Mouse (Mus musculus) lung, adult 10 weeks (tissue): ENCODE results near the gene Rnf19b. TPM values are rescaled to one million over a fixed set of nuclear protein-coding genes. Genes with fewer than 3 reads are reported as not detected.

Experiments
- polyA plus RNA-seq: library from polyadenylated mRNA; stranded (reverse); fragments of 350-450 nt; fragmentation: Illumina TruSeq; extraction: RNeasy Lipid Tissue Mini Kit (QIAGEN cat#74804); gene quantifications from one replicate; pipeline ENCODE4 v1.2.3, GENCODE M21; 2014; ENCODE audit warnings: low read depth, low replicate concordance; ENCODE audit not compliant: insufficient read depth

Gene Rnf19b
- 25.3 TPM for polyA plus RNA-seq

GRCm38 (mm10) chr4:129058207-129059092, at the start of gene Rnf19b:
Gene Rnf19b, plus strand, starts transcription at chr4:129058271.

GRCm38 (mm10) chr4:129105356-129105755, 47.3 kb downstream of the Rnf19b start, which contains the start of gene Tmem54:
Gene Tmem54, plus strand, starts transcription at chr4:129105548.

GRCm38 (mm10) chr4:129121569-129122086, 63.6 kb downstream of the Rnf19b start, which contains the start of gene Hpca:
Gene Hpca, minus strand, starts transcription at chr4:129122036.

Other genes with a start within 250 kb of the Rnf19b start
- gene Trim62, start 174.7 kb upstream of the Rnf19b start, polyA plus RNA-seq = 4.7 TPM
- 18.4 TPM for gene Azin2, start 95.8 kb upstream of the Rnf19b start, polyA plus RNA-seq
- gene Ak2, start 66.3 kb upstream of the Rnf19b start, polyA plus RNA-seq = 36.8 TPM
- 2.1 TPM for gene Tmem54, start 47.3 kb downstream of the Rnf19b start, polyA plus RNA-seq
- gene Hpca, start 63.8 kb downstream of the Rnf19b start, polyA plus RNA-seq = not detected
- gene Fndc5, start 78.7 kb downstream of the Rnf19b start, polyA plus RNA-seq = 6.0 TPM
- 7.5 TPM for gene S100pbp, start 131.5 kb downstream of the Rnf19b start, polyA plus RNA-seq
- 16.0 TPM for gene Yars, start 131.5 kb downstream of the Rnf19b start, polyA plus RNA-seq
- gene C77080, start 203.1 kb downstream of the Rnf19b start, polyA plus RNA-seq = 12.6 TPM
- 0.81 TPM for gene Sync, start 229.3 kb downstream of the Rnf19b start, polyA plus RNA-seq